Mouse (Mus musculus): ENCODE measurements around the gene Cox15. TPM values are rescaled to one million over a fixed set of nuclear protein-coding genes. Genes with fewer than 3 reads are reported as not detected.

Gene Cox15
- polyA plus RNA-seq, 1 experiment from 2014 or later: 10.6 TPM

DNA sequence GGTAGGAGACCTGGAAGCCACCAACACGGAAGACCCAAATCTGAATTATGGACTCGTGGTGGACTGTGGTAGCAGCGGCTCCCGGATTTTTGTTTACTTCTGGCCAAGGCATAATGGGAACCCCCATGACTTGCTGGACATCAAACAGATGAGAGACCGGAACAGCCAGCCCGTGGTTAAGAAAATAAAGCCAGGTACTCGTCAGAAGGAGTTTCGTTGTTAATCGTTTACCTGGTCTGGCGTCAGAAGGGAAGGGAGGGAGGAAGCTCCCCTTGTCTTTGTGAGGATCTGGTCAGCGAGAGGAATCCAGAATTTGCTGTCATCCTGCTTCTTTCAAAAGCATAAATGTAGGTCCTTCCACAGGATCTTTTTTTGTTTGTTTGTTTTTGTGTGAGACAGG, 48.6 kb downstream of the Cox15 start:
- WGBS: 65% methylated on average over 11 of the region's 11 CpGs
- H3K4me2 ChIP-seq (ENCODE audit: low read depth, low read length): no peak overlapping the region
- ATAC-seq (ENCODE audit: low read depth): no peak

DNA sequence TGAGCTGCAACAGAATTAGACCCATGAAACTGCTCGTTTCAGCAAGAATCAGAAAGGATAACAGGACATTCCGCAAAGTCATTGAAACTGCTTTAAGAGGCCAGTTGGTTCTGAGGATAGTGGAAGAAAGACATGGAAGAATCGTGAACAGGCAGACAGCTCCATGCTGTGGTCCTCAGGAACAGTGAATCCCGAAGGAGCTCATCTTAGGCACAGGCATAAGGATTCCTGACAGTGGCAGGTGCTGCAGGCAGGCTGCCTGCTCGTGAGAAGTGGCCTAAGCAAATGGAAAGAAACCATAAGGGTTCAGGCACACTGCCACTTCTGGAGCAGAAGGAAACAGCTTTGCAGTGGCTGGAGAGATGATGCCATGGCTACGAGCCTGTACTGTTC, 53.0 kb downstream of the Cox15 start:
- H3K4me2 ChIP-seq (ENCODE audit: low read depth, low read length): no peak overlapping the region
- no peaks in the 10 kb centered on the region for H3K9me3 ChIP-seq (ENCODE audit: control insufficient read depth, low read length)
- H3K27me3 ChIP-seq (ENCODE audit: control insufficient read depth, insufficient read depth, low read depth, low read length): no peaks in the 10 kb centered on the region
- no peak overlapping the region for H3K27ac ChIP-seq (ENCODE audit: low read length)
- no peak overlapping the region for H3K4me3 ChIP-seq (ENCODE audit: low read length)
- no peaks in the 10 kb centered on the region for H3K4me1 ChIP-seq (replicated peaks; ENCODE audit: control insufficient read depth, insufficient read depth, low read length)
- H3K9ac ChIP-seq (ENCODE audit: low read length): no peak overlapping the region
- no peak for ATAC-seq (ENCODE audit: low read depth)
- 75% methylated on average over 6 of the region's 6 CpGs for WGBS
- H3K36me3 ChIP-seq (ENCODE audit: control insufficient read depth, insufficient read depth, low read length): peaks cover 20% of the 10 kb centered on the region

More for the DNA sequence above, 48.6 kb downstream of the Cox15 start:
- Histone ChIP-seq H3K4me1 (replicated peaks; ENCODE audit: control insufficient read depth, insufficient read depth, low read length) (peaks cover 2% of the 10 kb centered on the region), H3K27ac (ENCODE audit: low read length) (no peak overlapping the region), H3K9me3 (ENCODE audit: control insufficient read depth, low read length) (no peaks in the 10 kb centered on the region), H3K4me3 (ENCODE audit: low read length) (no peak overlapping the region), H3K9ac (ENCODE audit: low read length) (no peak overlapping the region), H3K27me3 (ENCODE audit: control insufficient read depth, insufficient read depth, low read depth, low read length) (no peaks in the 10 kb centered on the region), H3K36me3 (ENCODE audit: control insufficient read depth, insufficient read depth, low read length) (peaks cover 29% of the 10 kb centered on the region)

DNA sequence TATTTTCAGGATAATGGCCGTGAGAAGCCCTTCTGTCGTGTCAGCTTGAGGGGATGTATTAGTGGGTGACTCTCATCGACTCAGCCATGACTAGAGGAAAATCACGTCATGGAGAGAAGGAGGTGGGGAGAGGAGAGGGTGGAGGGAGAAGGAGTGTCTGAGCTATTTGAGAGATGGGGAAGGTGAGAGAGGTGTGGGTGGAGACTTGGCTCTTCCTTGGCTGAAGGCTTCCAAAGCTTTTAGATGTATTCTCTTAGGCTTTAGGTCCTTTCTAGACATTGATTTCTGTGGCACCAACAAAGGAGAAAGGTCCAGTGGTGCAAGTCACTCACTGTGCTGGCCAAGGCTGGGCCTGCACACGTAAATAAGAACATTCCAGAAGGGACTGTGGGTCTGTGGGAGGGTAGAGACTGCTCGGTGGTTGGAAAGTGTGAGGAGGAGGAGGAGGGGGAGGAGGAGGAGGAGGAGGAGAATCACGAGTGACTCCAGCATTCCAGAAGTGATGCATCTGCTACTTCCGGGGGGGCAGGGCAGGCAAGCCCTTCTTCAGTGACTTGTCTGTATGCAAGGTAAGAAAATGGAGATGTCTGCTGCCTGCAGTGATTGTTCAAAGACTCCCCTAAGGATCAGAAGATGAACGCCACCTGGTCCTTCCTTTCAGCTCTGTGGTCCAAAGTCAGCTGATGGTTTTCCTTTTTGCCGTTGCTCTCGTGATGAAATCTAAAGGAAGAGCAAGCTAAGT, 53.6 kb downstream of the Cox15 start:
- H3K27me3 ChIP-seq (ENCODE audit: control insufficient read depth, insufficient read depth, low read depth, low read length): no peaks in the 10 kb centered on the region
- ATAC-seq (ENCODE audit: low read depth): no peak
- no peak overlapping the region for H3K9ac ChIP-seq (ENCODE audit: low read length)
- H3K4me1 ChIP-seq (replicated peaks; ENCODE audit: control insufficient read depth, insufficient read depth, low read length): no peaks in the 10 kb centered on the region
- H3K4me2 ChIP-seq (ENCODE audit: low read depth, low read length): no peak overlapping the region
- H3K9me3 ChIP-seq (ENCODE audit: control insufficient read depth, low read length): no peaks in the 10 kb centered on the region
- WGBS: 63% methylated on average over 10 of the region's 11 CpGs
- H3K27ac ChIP-seq (ENCODE audit: low read length): no peak overlapping the region
- H3K4me3 ChIP-seq (ENCODE audit: low read length): no peak overlapping the region
- H3K36me3 ChIP-seq (ENCODE audit: control insufficient read depth, insufficient read depth, low read length): peaks cover 20% of the 10 kb centered on the region

GRCm38 (mm10) chr19:43697666-43698370, 55.0 kb downstream of the Cox15 start:
- no peak overlapping the region for H3K4me3 ChIP-seq (ENCODE audit: low read length)
- no peak overlapping the region for H3K9ac ChIP-seq (ENCODE audit: low read length)
- no peaks in the 10 kb centered on the region for H3K9me3 ChIP-seq (ENCODE audit: control insufficient read depth, low read length)
- no peaks in the 10 kb centered on the region for H3K27me3 ChIP-seq (ENCODE audit: control insufficient read depth, insufficient read depth, low read depth, low read length)
- no peaks in the 10 kb centered on the region for H3K4me1 ChIP-seq (replicated peaks; ENCODE audit: control insufficient read depth, insufficient read depth, low read length)
- WGBS: 87% methylated on average over 5 of the region's 5 CpGs
- H3K27ac ChIP-seq (ENCODE audit: low read length): no peak overlapping the region
- no peak for ATAC-seq (ENCODE audit: low read depth)
- peaks cover 17% of the 10 kb centered on the region for H3K36me3 ChIP-seq (ENCODE audit: control insufficient read depth, insufficient read depth, low read length)
- H3K4me2 ChIP-seq (ENCODE audit: low read depth, low read length): no peak overlapping the region

DNA sequence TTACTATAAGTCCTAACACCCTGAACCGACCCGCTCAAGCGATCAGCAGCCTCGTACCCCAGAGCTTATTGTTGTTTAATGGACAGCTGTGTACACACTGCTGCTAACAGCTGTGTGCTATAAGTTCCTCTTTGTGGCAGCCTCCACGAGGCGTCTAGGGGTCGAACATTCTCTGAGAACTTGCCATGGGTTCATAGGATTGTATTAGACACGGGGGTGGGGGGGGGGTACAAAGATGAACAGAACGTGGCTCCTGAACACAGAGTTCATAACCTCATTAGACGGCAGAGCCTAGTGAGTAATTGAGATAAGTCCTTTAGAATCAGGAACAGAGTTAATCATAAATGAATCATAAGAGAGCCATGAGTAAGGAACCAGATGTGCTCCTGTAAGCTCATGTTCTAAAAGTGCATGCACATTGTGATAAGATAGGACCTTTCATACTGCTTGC, 57.3 kb downstream of the Cox15 start:
- Histone ChIP-seq H3K27ac (ENCODE audit: low read length) (no peak overlapping the region), H3K9me3 (ENCODE audit: control insufficient read depth, low read length) (no peaks in the 10 kb centered on the region), H3K4me2 (ENCODE audit: low read depth, low read length) (no peak overlapping the region), H3K4me1 (replicated peaks; ENCODE audit: control insufficient read depth, insufficient read depth, low read length) (peaks cover 1% of the 10 kb centered on the region; the same call in 1 of the 2 replicates), H3K9ac (ENCODE audit: low read length) (no peak overlapping the region), H3K36me3 (ENCODE audit: control insufficient read depth, insufficient read depth, low read length) (peaks cover 11% of the 10 kb centered on the region), H3K27me3 (ENCODE audit: control insufficient read depth, insufficient read depth, low read depth, low read length) (no peaks in the 10 kb centered on the region), H3K4me3 (ENCODE audit: low read length) (no peak overlapping the region)
- 53% methylated on average over 10 of the region's 10 CpGs for WGBS
- no peak for ATAC-seq (ENCODE audit: low read depth)

DNA sequence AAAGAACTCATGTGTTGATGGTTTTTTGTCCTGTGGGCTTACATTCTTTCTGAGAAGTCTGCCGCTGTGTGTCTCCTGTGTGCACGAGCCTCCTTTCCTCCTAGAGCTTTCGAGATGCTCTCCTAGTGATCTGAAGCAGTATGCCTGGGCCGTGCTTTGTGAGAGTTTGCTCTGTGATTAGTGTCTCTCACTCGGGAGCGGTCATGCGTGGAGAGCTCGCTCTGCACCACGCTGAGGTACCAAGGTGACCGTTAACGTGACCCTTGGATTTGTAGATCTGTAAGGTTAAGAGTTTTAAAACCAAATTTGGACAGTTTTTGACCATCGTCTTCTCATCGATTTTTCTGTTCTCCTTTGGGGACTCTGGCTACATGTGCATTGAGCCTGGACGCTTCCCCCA, 60.0 kb downstream of the Cox15 start:
- peaks cover 3% of the 10 kb centered on the region for H3K36me3 ChIP-seq (ENCODE audit: control insufficient read depth, insufficient read depth, low read length)
- no peak overlapping the region for H3K27ac ChIP-seq (ENCODE audit: low read length)
- no peaks in the 10 kb centered on the region for H3K27me3 ChIP-seq (ENCODE audit: control insufficient read depth, insufficient read depth, low read depth, low read length)
- no peak overlapping the region for H3K9ac ChIP-seq (ENCODE audit: low read length)
- no peak for ATAC-seq (ENCODE audit: low read depth)
- no peak overlapping the region for H3K4me2 ChIP-seq (ENCODE audit: low read depth, low read length)
- H3K4me3 ChIP-seq (ENCODE audit: low read length): no peak overlapping the region
- no peaks in the 10 kb centered on the region for H3K9me3 ChIP-seq (ENCODE audit: control insufficient read depth, low read length)
- 88% methylated on average over 14 of the region's 14 CpGs for WGBS
- peaks cover 5% of the 10 kb centered on the region; the same call in 1 of the 2 replicates for H3K4me1 ChIP-seq (replicated peaks; ENCODE audit: control insufficient read depth, insufficient read depth, low read length)

GRCm38 (mm10) chr19:43689419-43690246, 63.2 kb downstream of the Cox15 start, which contains the start of gene Entpd7:
TSS of gene Entpd7 (plus strand) at chr19:43689672.
- Histone ChIP-seq H3K4me3 (ENCODE audit: low read length) (peak within 1 kb of the TSS; percentile 88), H3K4me2 (ENCODE audit: low read depth, low read length) (peak within 1 kb of the TSS; percentile 95), H3K36me3 (ENCODE audit: control insufficient read depth, insufficient read depth, low read length) (peaks cover 3% of the 10 kb centered on the region), H3K27ac (ENCODE audit: low read length) (peak within 1 kb of the TSS; percentile 33; the same call in 1 of the 2 replicates), H3K4me1 (replicated peaks; ENCODE audit: control insufficient read depth, insufficient read depth, low read length) (peaks cover 5% of the 10 kb centered on the region; the same call in 1 of the 2 replicates), H3K27me3 (ENCODE audit: control insufficient read depth, insufficient read depth, low read depth, low read length) (no peaks in the 10 kb centered on the region), H3K9me3 (ENCODE audit: control insufficient read depth, low read length) (no peaks in the 10 kb centered on the region), H3K9ac (ENCODE audit: low read length) (peak within 1 kb of the TSS; percentile 90)
- peak; percentile 100 for ATAC-seq (ENCODE audit: low read depth)
- under 1% methylated on average over 55 of the region's 60 CpGs for WGBS
